Mouse (Mus musculus) midbrain, postnatal 0 days (tissue): ENCODE results near the gene Selenoo. TPM values are rescaled to one million over a fixed set of nuclear protein-coding genes. Genes with fewer than 3 reads are reported as not detected.

Source experiments
- ATAC-seq: fragments of 200-750 bp; cut with Nextera tagmentation; 2 replicates; pipeline ENCODE4 v1.8.0; 2017; ENCODE audit warnings: moderate number of reproducible peaks, mild to moderate bottlenecking, moderate TSS enrichment, moderate library complexity; ENCODE audit not compliant: low FRiP score
- DNase-seq: peaks from one replicate; pipeline ENCODE4 v3.0.0-alpha.2; 2015; ENCODE audit warnings: low spot score
- H3K27ac ChIP-seq: fragments of 300-500 bp; sonication (generic); 2 replicates; pipeline ENCODE4 v1.5.1; 2014; ENCODE audit warnings: low read depth, mild to moderate bottlenecking, low read length, mixed read lengths
- H3K27me3 ChIP-seq: fragments of 300-500 bp; sonication (generic); 2 replicates; pipeline ENCODE4 v1.6.1; 2014; ENCODE audit warnings: low read length, control low read depth, mixed read lengths; ENCODE audit not compliant: insufficient read depth
- H3K36me3 ChIP-seq: fragments of 300-500 bp; sonication (generic); 2 replicates; pipeline ENCODE4 v1.6.1; 2014; ENCODE audit warnings: low read length, control low read depth, mixed read lengths; ENCODE audit not compliant: insufficient read depth
- H3K4me1 ChIP-seq: fragments of 300-500 bp; sonication (generic); 2 replicates; pipeline ENCODE4 v1.6.1; 2014; ENCODE audit warnings: mild to moderate bottlenecking, control low read depth, antibody characterized with exemption, low read length, mixed read lengths; ENCODE audit not compliant: insufficient read depth
- H3K4me2 ChIP-seq: fragments of 300-500 bp; sonication (generic); 2 replicates; pipeline ENCODE4 v1.6.1; 2014; ENCODE audit warnings: low read depth, mild to moderate bottlenecking, low read length, mixed read lengths; ENCODE audit not compliant: poor library complexity, severe bottlenecking
- H3K4me3 ChIP-seq: fragments of 300-500 bp; sonication (generic); 2 replicates; pipeline ENCODE4 v1.5.1; 2014; ENCODE audit warnings: low read depth, mild to moderate bottlenecking, low read length, moderate library complexity
- H3K9ac ChIP-seq: fragments of 300-500 bp; sonication (generic); replicated peaks from 2 replicates; pipeline ENCODE4 v1.6.1; 2014; ENCODE audit warnings: mild to moderate bottlenecking, low read length, moderate library complexity, mixed read lengths; ENCODE audit not compliant: poor library complexity, severe bottlenecking
- H3K9me3 ChIP-seq: fragments of 300-500 bp; sonication (generic); 2 replicates; pipeline ENCODE4 v1.6.1; 2016; ENCODE audit warnings: low read length, control low read depth
- CTCF ChIP-seq: IDR thresholded peaks from 2 replicates; pipeline ENCODE4 v1.5.1; 2016; ENCODE audit warnings: antibody characterized with exemption, mild to moderate bottlenecking
- WGBS: fragments of 180-500 bp; shearing (Covaris S2); extraction: QIAGEN DNeasy Blood & Tissue Kit; methylation state at CpG from one replicate; pipeline ENCODE4 v1.1.7; 2014; 5-methylcytosine and 5-hydroxymethylcytosine counted together
- polyA plus RNA-seq: library from polyadenylated mRNA; unstranded; fragments of >200 nt; fragmentation: Nextera tagmentation; extraction: Ambion mirVana; gene quantifications from 2 replicates; pipeline ENCODE4 v1.2.1, GENCODE M21; 2015
- total RNA-seq: library from RNA; depleted of rRNA; stranded (reverse); fragments of >200 nt; gene quantifications from 2 replicates; pipeline ENCODE4 v1.2.3, GENCODE M21; 2014

Selenoo gene
- total and polyA plus RNA-seq, 2 experiments from 2014 or later, result 19.0 to 42.3 TPM

DNA sequence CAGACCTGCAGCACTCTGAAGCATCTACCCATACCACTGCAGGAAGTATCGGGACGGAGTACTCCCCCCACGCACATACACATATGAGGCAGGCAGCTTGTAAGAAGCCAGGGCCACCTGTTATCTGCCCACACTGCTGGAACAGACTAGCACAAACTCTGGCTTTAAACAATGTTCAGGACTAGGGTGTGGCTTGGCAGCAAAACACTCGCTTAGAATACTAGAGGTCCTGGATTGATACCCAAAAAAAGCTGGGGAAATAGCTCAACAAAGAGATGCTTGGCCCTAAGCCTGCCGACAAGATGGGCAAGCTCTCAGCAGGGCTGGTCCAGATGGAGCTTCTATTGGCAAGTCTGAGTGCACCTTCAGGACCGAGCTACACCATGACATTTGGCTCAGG is 25.3 kb upstream of the Selenoo start:
- Histone ChIP-seq H3K9ac (no peak overlapping the region), H3K4me3 (no peak overlapping the region), H3K27me3 (peaks cover 9% of the 10 kb centered on the region; the same call in 1 of the 2 replicates), H3K36me3 (peaks cover 7% of the 10 kb centered on the region; the same call in 1 of the 2 replicates), H3K4me1 (peaks cover 11% of the 10 kb centered on the region), H3K9me3 (no peaks in the 10 kb centered on the region), H3K4me2 (no peak overlapping the region), H3K27ac (no peak overlapping the region)
- no peak for TF ChIP-seq CTCF
- no peak for DNase-seq
- ATAC-seq, result no peak
- WGBS, result 65% methylated on average over 6 of the region's 6 CpGs

DNA sequence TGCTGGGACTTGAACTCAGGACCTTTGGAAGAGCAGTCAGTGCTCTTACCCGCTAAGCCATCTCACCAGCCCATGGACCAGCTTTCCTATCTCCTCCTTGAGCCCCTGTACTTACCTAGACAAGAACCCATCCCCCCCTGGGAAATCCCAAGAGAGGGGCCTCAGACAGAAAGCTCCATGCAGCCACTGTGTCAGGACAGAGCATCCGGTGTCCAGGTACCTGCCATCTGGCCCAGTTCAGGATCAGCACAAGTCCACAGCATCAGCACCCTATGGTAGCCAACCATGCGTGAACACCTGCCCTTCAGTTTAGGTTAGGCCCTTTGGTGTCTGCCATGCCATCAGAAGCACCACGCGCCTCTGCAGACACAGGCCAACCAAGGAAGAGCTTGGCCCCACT is 24.0 kb upstream of the Selenoo start:
- Histone ChIP-seq H3K27me3 (peaks cover 9% of the 10 kb centered on the region; the same call in 1 of the 2 replicates), H3K9me3 (no peaks in the 10 kb centered on the region), H3K9ac (no peak overlapping the region), H3K4me2 (no peak overlapping the region), H3K4me3 (no peak overlapping the region), H3K27ac (no peak overlapping the region), H3K4me1 (peaks cover 11% of the 10 kb centered on the region), H3K36me3 (peaks cover 17% of the 10 kb centered on the region; the same call in 1 of the 2 replicates)
- ATAC-seq (no peak), DNase-seq (no peak)
- no peak for TF ChIP-seq CTCF
- 93% methylated on average over 5 of the region's 5 CpGs for WGBS

DNA sequence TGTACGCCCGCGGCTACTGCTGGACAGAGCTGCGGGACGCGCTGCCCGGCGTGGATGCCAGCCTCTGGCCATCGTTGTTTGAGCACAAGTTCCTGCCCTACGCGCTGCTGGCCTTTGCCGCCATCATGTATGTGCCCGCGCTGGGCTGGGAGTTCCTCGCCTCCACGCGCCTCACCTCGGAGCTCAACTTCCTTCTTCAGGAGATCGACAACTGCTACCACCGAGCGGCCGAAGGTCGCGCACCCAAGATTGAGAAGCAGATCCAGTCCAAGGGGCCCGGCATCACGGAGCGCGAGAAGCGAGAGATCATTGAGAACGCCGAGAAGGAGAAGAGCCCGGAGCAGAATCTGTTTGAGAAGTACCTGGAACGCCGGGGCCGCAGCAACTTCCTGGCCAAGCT is 21.3 kb upstream of the Selenoo start:
- H3K4me1 ChIP-seq, result no peaks in the 10 kb centered on the region
- peaks cover 29% of the 10 kb centered on the region for H3K36me3 ChIP-seq
- no peaks in the 10 kb centered on the region for H3K9me3 ChIP-seq
- 41% methylated on average over 35 of the region's 35 CpGs for WGBS
- no peak for DNase-seq
- H3K27me3 ChIP-seq, result peaks cover 9% of the 10 kb centered on the region; the same call in 1 of the 2 replicates
- no peak overlapping the region for H3K27ac ChIP-seq
- no peak for TF ChIP-seq CTCF
- no peak overlapping the region for H3K4me2 ChIP-seq
- no peak overlapping the region for H3K4me3 ChIP-seq
- no peak overlapping the region for H3K9ac ChIP-seq
- ATAC-seq, result no peak

DNA sequence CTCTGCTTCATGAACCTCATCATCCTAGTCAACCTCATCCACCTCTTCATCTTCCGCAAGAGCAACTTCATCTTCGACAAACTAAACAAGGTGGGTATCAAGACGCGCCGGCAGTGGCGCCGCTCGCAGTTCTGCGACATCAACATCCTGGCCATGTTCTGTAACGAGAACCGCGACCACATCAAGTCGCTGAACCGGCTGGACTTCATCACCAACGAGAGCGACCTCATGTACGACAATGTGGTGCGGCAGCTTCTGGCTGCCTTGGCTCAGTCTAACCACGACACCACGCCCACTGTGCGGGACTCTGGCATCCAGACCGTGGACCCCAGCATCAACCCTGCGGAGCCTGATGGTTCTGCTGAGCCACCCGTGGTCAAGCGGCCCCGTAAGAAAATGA is 20.7 kb upstream of the Selenoo start:
- no peaks in the 10 kb centered on the region for H3K4me1 ChIP-seq
- no peak overlapping the region for H3K4me2 ChIP-seq
- no peak for ATAC-seq
- peaks cover 9% of the 10 kb centered on the region; the same call in 1 of the 2 replicates for H3K27me3 ChIP-seq
- H3K9me3 ChIP-seq, result no peaks in the 10 kb centered on the region
- no peak for DNase-seq
- 52% methylated on average over 26 of the region's 26 CpGs for WGBS
- H3K36me3 ChIP-seq, result peaks cover 29% of the 10 kb centered on the region
- H3K4me3 ChIP-seq, result no peak overlapping the region
- no peak for TF ChIP-seq CTCF
- no peak overlapping the region for H3K9ac ChIP-seq
- H3K27ac ChIP-seq, result no peak overlapping the region

DNA sequence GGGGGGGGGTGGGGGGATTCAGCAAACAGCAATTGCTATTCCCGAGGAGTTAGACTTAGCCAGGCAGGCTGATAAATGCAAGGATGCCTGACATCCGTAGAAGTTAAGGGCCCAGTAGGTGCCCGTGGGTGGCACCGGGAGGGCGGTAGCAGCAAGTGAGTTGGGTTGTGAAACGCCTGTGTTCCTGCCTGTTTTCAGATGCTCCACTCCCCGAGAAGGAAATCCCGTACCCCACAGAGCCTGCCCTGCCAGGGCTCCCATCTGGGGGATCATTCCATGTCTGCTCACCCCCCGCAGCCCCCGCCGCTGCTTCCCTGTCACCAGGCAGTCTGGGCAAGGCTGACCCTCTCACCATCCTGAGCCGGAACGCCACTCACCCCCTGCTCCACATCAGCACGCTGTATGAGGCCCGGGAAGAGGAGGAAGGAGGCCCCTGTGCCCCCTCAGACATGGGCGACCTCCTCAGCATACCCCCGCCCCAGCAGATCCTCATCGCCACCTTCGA is 19.5 kb upstream of the Selenoo start:
- Histone ChIP-seq H3K4me2 (no peak overlapping the region), H3K36me3 (peaks cover 32% of the 10 kb centered on the region), H3K27me3 (peaks cover 9% of the 10 kb centered on the region; the same call in 1 of the 2 replicates), H3K9me3 (no peaks in the 10 kb centered on the region), H3K9ac (no peak overlapping the region), H3K4me1 (no peaks in the 10 kb centered on the region), H3K27ac (no peak overlapping the region), H3K4me3 (no peak overlapping the region)
- TF ChIP-seq CTCF, result no peak
- ATAC-seq (no peak), DNase-seq (no peak)
- 81% methylated on average over 17 of the region's 19 CpGs for WGBS

DNA sequence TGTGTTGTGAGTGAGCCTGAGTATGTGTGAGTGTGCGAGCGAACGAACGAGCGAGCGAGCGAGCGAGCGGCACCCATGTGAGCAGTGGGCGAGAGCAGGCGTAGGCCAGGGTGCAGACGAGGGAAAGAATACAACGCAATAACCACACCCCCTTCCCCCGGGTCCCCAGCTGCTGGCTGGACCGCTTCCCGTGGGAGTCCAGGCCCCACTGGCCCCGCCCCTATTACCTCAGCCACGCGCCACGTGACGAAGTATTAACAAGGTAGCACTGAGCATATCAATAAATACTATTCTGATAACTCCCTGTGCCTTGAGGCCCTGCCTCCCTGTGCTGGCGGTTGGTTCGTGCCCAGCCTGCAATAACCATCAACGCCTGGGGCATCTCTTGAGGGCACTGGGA is 18.3 kb upstream of the Selenoo start:
- H3K4me1 ChIP-seq, result peaks cover 4% of the 10 kb centered on the region; the same call in 1 of the 2 replicates
- DNase-seq (no peak), ATAC-seq (no peak)
- no peak for TF ChIP-seq CTCF
- H3K4me3 ChIP-seq, result no peak overlapping the region
- no peaks in the 10 kb centered on the region for H3K9me3 ChIP-seq
- no peak overlapping the region for H3K4me2 ChIP-seq
- peaks cover 9% of the 10 kb centered on the region; the same call in 1 of the 2 replicates for H3K27me3 ChIP-seq
- no peak overlapping the region for H3K27ac ChIP-seq
- 80% methylated on average over 24 of the region's 24 CpGs for WGBS
- no peak overlapping the region for H3K9ac ChIP-seq
- H3K36me3 ChIP-seq, result peaks cover 32% of the 10 kb centered on the region
